Mouse (Mus musculus) ES-Bruce4 (cell line): ENCODE results near the gene Adam11.

Experiments used
- CTCF ChIP-seq: IDR thresholded peaks from one replicate; pipeline ENCODE4 v1.8.1; 2011; ENCODE audit warnings: low read depth, low read length
- EP300 ChIP-seq: IDR thresholded peaks from 2 replicates; pipeline ENCODE4 v1.6.1; 2011; ENCODE audit warnings: low read depth, low read length; ENCODE audit not compliant: insufficient read depth
- POLR2A ChIP-seq: IDR thresholded peaks from one replicate; pipeline ENCODE4 v1.8.1; 2011; ENCODE audit warnings: low read length; ENCODE audit not compliant: insufficient read depth

GRCm38 (mm10) chr11:102725574-102725973 lies 35.7 kb upstream of the Adam11 start:
- TF ChIP-seq POLR2A (no peak), CTCF (peak; percentile 69), EP300 (no peak)
